Mouse (Mus musculus): ENCODE data around the gene Gm13030. TPM values are rescaled to one million over a fixed set of nuclear protein-coding genes. Genes with fewer than 3 reads are reported as not detected.

The Gm13030 gene
- polyA plus RNA-seq, 1 experiment from 2014 or later: not detected

GRCm38 (mm10) chr4:138865092-138865491 lies 8.7 kb downstream of the Gm13030 start:
- no peak for ATAC-seq (ENCODE audit: insufficient number of reproducible peaks, insufficient read depth, low FRiP score, low TSS enrichment)
- 24% methylated on average over 5 of the region's 5 CpGs for WGBS
- Histone ChIP-seq H3K4me3 (no peak overlapping the region), H3K27me3 (no peaks in the 10 kb centered on the region), H3K27ac (no peak overlapping the region), H3K4me2 (replicated peaks) (no peak overlapping the region), H3K9me3 (no peaks in the 10 kb centered on the region), H3K4me1 (no peaks in the 10 kb centered on the region), H3K9ac (no peak overlapping the region), H3K36me3 (no peaks in the 10 kb centered on the region)

GRCm38 (mm10) chr4:138863344-138863998 lies 10.3 kb downstream of the Gm13030 start, which contains the start of gene Pla2g5:
Gene Pla2g5, minus strand, starts transcription at chr4:138863482.
- H3K27me3 ChIP-seq: no peaks in the 10 kb centered on the region
- no peak within 1 kb of the TSS for H3K27ac ChIP-seq
- no peak for ATAC-seq (ENCODE audit: insufficient number of reproducible peaks, insufficient read depth, low FRiP score, low TSS enrichment)
- no peaks in the 10 kb centered on the region for H3K4me1 ChIP-seq
- no peak within 1 kb of the TSS for H3K4me2 ChIP-seq (replicated peaks)
- H3K9me3 ChIP-seq: no peaks in the 10 kb centered on the region
- no peak within 1 kb of the TSS for H3K9ac ChIP-seq
- 73% methylated on average over 10 of the region's 10 CpGs for WGBS
- H3K36me3 ChIP-seq: no peaks in the 10 kb centered on the region
- no peak within 1 kb of the TSS for H3K4me3 ChIP-seq

GRCm38 (mm10) chr4:138859728-138860127 lies 14.0 kb downstream of the Gm13030 start:
- H3K27ac ChIP-seq: no peak overlapping the region
- WGBS: 5% methylated on average over 13 of the region's 13 CpGs
- peak; percentile 74; the same call in 1 of the 2 replicates for ATAC-seq (ENCODE audit: insufficient number of reproducible peaks, insufficient read depth, low FRiP score, low TSS enrichment)
- no peaks in the 10 kb centered on the region for H3K27me3 ChIP-seq
- peak overlapping the region; percentile 39 for H3K4me2 ChIP-seq (replicated peaks)
- 0 out of 2 replicates have a peak overlapping the region, but pooled peaks have one; percentile 10 for H3K4me3 ChIP-seq
- no peak overlapping the region for H3K9ac ChIP-seq
- no peaks in the 10 kb centered on the region for H3K36me3 ChIP-seq
- no peaks in the 10 kb centered on the region for H3K9me3 ChIP-seq
- no peaks in the 10 kb centered on the region for H3K4me1 ChIP-seq

GRCm38 (mm10) chr4:138859245-138859644 lies 14.5 kb downstream of the Gm13030 start:
- no peaks in the 10 kb centered on the region for H3K36me3 ChIP-seq
- no peak overlapping the region for H3K9ac ChIP-seq
- H3K27me3 ChIP-seq: no peaks in the 10 kb centered on the region
- ATAC-seq (ENCODE audit: insufficient number of reproducible peaks, insufficient read depth, low FRiP score, low TSS enrichment): no peak
- H3K4me3 ChIP-seq: no peak overlapping the region
- no peaks in the 10 kb centered on the region for H3K9me3 ChIP-seq
- H3K4me2 ChIP-seq (replicated peaks): peak overlapping the region; percentile 39
- H3K27ac ChIP-seq: no peak overlapping the region
- no peaks in the 10 kb centered on the region for H3K4me1 ChIP-seq
- WGBS: 17% methylated on average over 9 of the region's 9 CpGs

GRCm38 (mm10) chr4:138858446-138858845 lies 15.3 kb downstream of the Gm13030 start:
- Histone ChIP-seq H3K36me3 (no peaks in the 10 kb centered on the region), H3K27ac (no peak overlapping the region), H3K9ac (no peak overlapping the region), H3K27me3 (no peaks in the 10 kb centered on the region), H3K9me3 (no peaks in the 10 kb centered on the region), H3K4me3 (no peak overlapping the region), H3K4me1 (no peaks in the 10 kb centered on the region), H3K4me2 (replicated peaks) (no peak overlapping the region)
- ATAC-seq (ENCODE audit: insufficient number of reproducible peaks, insufficient read depth, low FRiP score, low TSS enrichment): no peak
- 83% methylated on average over 15 of the region's 15 CpGs for WGBS

GRCm38 (mm10) chr4:138857576-138857975 lies 16.2 kb downstream of the Gm13030 start:
- WGBS: 87% methylated on average over 10 of the region's 10 CpGs
- H3K27me3 ChIP-seq: no peaks in the 10 kb centered on the region
- H3K9me3 ChIP-seq: no peaks in the 10 kb centered on the region
- no peak overlapping the region for H3K4me2 ChIP-seq (replicated peaks)
- no peak overlapping the region for H3K9ac ChIP-seq
- no peak for ATAC-seq (ENCODE audit: insufficient number of reproducible peaks, insufficient read depth, low FRiP score, low TSS enrichment)
- no peaks in the 10 kb centered on the region for H3K36me3 ChIP-seq
- no peaks in the 10 kb centered on the region for H3K4me1 ChIP-seq
- no peak overlapping the region for H3K4me3 ChIP-seq
- no peak overlapping the region for H3K27ac ChIP-seq

- Histone ChIP-seq H3K4me2 (replicated peaks) (no peak overlapping the region), H3K36me3 (no peaks in the 10 kb centered on the region), H3K4me3 (no peak overlapping the region), H3K27ac (no peak overlapping the region), H3K4me1 (no peaks in the 10 kb centered on the region), H3K27me3 (no peaks in the 10 kb centered on the region), H3K9ac (no peak overlapping the region), H3K9me3 (no peaks in the 10 kb centered on the region)
- ATAC-seq (ENCODE audit: insufficient number of reproducible peaks, insufficient read depth, low FRiP score, low TSS enrichment): no peak
- 24% methylated on average over 7 of the region's 7 CpGs for WGBS
These were observed 17.3 kb downstream of the Gm13030 start for GRCm38 (mm10) chr4:138856491-138856890.

- no peaks in the 10 kb centered on the region for H3K27me3 ChIP-seq
- ATAC-seq (ENCODE audit: insufficient number of reproducible peaks, insufficient read depth, low FRiP score, low TSS enrichment): no peak
These were observed 18.6 kb downstream of the Gm13030 start for GRCm38 (mm10) chr4:138855092-138855632.

GRCm38 (mm10) chr4:138852961-138853360 lies 20.8 kb downstream of the Gm13030 start:
- no peaks in the 10 kb centered on the region for H3K4me1 ChIP-seq
- 72% methylated on average over 6 of the region's 6 CpGs for WGBS
- no peak overlapping the region for H3K27ac ChIP-seq
- ATAC-seq (ENCODE audit: insufficient number of reproducible peaks, insufficient read depth, low FRiP score, low TSS enrichment): no peak
- H3K36me3 ChIP-seq: no peaks in the 10 kb centered on the region
- no peaks in the 10 kb centered on the region for H3K9me3 ChIP-seq
- H3K4me3 ChIP-seq: no peak overlapping the region
- no peaks in the 10 kb centered on the region for H3K27me3 ChIP-seq
- no peak overlapping the region for H3K4me2 ChIP-seq (replicated peaks)
- no peak overlapping the region for H3K9ac ChIP-seq

More at GRCm38 (mm10) chr4:138855092-138855632, 18.6 kb downstream of the Gm13030 start:
- Histone ChIP-seq H3K36me3 (no peaks in the 10 kb centered on the region), H3K9me3 (no peaks in the 10 kb centered on the region), H3K27ac (no peak overlapping the region), H3K4me2 (replicated peaks) (no peak overlapping the region), H3K4me3 (no peak overlapping the region), H3K4me1 (no peaks in the 10 kb centered on the region), H3K9ac (no peak overlapping the region)
- 87% methylated on average over 9 of the region's 9 CpGs for WGBS

- no peak overlapping the region for H3K9ac ChIP-seq
- WGBS: 6% methylated on average over 4 of the region's 4 CpGs
- no peak overlapping the region for H3K4me2 ChIP-seq (replicated peaks)
- H3K27me3 ChIP-seq: no peaks in the 10 kb centered on the region
- no peaks in the 10 kb centered on the region for H3K4me1 ChIP-seq
- no peak for ATAC-seq (ENCODE audit: insufficient number of reproducible peaks, insufficient read depth, low FRiP score, low TSS enrichment)
- no peak overlapping the region for H3K27ac ChIP-seq
- no peaks in the 10 kb centered on the region for H3K36me3 ChIP-seq
- H3K4me3 ChIP-seq: no peak overlapping the region
- H3K9me3 ChIP-seq: no peaks in the 10 kb centered on the region
These were observed 22.3 kb downstream of the Gm13030 start for GRCm38 (mm10) chr4:138851463-138851862.

- Histone ChIP-seq H3K4me1 (no peaks in the 10 kb centered on the region), H3K4me2 (replicated peaks) (no peak overlapping the region), H3K36me3 (no peaks in the 10 kb centered on the region), H3K9ac (no peak overlapping the region), H3K9me3 (peaks cover 14% of the 10 kb centered on the region), H3K27ac (no peak overlapping the region), H3K4me3 (no peak overlapping the region), H3K27me3 (no peaks in the 10 kb centered on the region)
- ATAC-seq (ENCODE audit: insufficient number of reproducible peaks, insufficient read depth, low FRiP score, low TSS enrichment): no peak
- 80% methylated on average over 7 of the region's 7 CpGs for WGBS
These were observed 32.4 kb downstream of the Gm13030 start for GRCm38 (mm10) chr4:138841386-138841785.

GRCm38 (mm10) chr4:138840726-138841125 lies 33.0 kb downstream of the Gm13030 start:
- Histone ChIP-seq H3K27me3 (no peaks in the 10 kb centered on the region), H3K27ac (no peak overlapping the region), H3K36me3 (no peaks in the 10 kb centered on the region), H3K4me1 (no peaks in the 10 kb centered on the region), H3K4me3 (no peak overlapping the region), H3K9ac (no peak overlapping the region), H3K4me2 (replicated peaks) (no peak overlapping the region), H3K9me3 (peaks cover 14% of the 10 kb centered on the region)
- 82% methylated on average over 8 of the region's 8 CpGs for WGBS
- no peak for ATAC-seq (ENCODE audit: insufficient number of reproducible peaks, insufficient read depth, low FRiP score, low TSS enrichment)
